Mouse (Mus musculus) layer of hippocampus, adult 18-20 months (tissue): Measurements from ENCODE around the gene Cdkl4. TPM values are rescaled to one million over a fixed set of nuclear protein-coding genes. Genes with fewer than 3 reads are reported as not detected.
A peak's percentile ranks its signal among the peaks of the same experiment; 100 is the strongest.
"Not testable (repeated sequence)": the region's sequence is repeated elsewhere in the genome, so short reads cannot be mapped to it uniquely, and the experiment has no call there.

ENCODE experiments used
- DNase-seq, 2 experiments: peaks; one replicate each; pipeline ENCODE4 v3.0.0; 2022; ENCODE audit warnings: low spot score in 2 of 2
- long read RNA-seq: library from polyadenylated mRNA; stranded (forward); transcript quantifications from one replicate; pipeline ENCODE4 v2.0.0, GENCODE M21; 2021
- total RNA-seq, 2 experiments: library from RNA; stranded (reverse); gene quantifications; 2 replicates each; pipeline ENCODE4 v1.2.3; 2021

Cdkl4 gene
- 10 to 100 TPM; 15.6 to 18.1 TPM for total RNA-seq
- long read RNA-seq, transcript Cdkl4-203 (10 exons, 3,078 nt), result minor isoform, 7 of 35 reads
- long read RNA-seq, transcript Cdkl4-202 (10 exons, 1,991 nt), result major isoform, 25 of 35 reads
- long read RNA-seq, partial matches to known transcripts, result 1 of 35 reads
- long read RNA-seq, other reads (novel, unspliced or antisense), result 2 of 35 reads

DNA sequence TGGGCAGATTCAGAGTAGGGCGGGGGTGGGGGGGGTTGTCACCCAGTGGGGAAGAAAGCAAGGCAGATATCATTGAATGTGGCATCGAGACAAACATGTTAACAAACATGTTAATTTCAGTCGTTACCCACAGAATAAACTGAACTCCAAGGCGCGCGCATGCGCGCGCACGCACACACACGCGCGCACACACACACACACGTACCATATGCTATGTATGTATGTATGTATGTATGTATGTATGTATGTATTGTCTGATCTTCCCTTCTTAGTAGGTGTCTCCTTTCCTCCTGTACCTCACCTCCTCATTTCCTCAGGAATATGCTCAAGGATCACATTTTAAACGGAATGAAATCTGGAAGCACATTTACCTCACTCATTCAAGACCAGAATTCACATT is at the start of gene Cdkl4:
TSS of gene Cdkl4 (minus strand) at position 175 of the 400 bp plus-strand sequence.
- DNase-seq, result no peak

- DNase-seq, result no peak
Observed at GRCm38 (mm10) chr17:80624979-80625378, 47.4 kb upstream of the Cdkl4 start.

DNA sequence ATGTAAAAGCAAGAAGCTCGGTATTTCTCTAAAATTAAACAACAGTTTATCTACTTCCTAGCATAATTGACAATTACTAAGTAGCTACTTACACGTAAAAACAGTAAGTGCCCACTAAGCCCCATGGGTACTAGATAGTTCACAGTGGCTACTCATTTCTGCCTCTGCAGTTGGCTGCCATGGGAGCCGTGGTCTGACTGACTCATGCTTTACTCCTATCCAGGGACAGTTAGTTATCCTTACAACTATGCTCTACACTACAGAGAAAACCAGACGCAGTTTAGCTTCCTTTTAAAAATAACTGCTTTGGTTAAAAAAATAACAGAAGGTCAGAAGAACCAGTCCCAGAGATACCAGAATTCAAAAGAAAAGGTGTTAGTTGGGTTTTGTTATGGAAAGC is 44.1 kb upstream of the Cdkl4 start:
- no peak for DNase-seq

DNA sequence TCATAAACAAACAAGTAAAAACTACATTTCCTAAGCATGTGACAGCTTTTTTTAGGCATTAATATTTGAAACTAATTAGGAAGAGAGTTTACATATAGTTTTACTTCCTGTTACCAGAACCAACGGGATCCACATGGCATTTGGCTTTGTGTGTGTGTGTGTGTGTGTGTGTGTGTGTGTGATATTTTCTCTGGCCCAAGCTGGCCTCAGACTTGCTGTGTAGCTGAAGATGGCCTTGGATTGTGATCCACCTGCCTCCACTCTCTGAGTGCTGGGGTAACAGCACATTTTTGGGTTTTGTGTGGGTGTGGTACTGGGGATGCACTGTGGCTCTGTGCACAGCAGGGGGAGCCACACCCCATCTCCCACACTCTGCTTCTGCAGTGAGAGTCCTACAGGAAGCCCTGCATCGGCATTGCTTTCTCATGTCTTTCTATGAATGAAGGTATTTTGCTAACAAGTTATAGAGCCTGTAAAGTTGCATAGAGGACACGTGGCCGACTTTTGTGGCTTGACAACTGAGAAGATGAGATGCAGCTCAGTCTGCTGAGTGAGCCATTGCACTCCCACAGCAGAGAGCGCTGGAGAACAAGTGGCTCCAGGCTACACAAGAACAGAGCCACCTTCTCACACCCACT is 43.3 kb upstream of the Cdkl4 start:
- peak; percentile 60 to 82 for DNase-seq

DNA sequence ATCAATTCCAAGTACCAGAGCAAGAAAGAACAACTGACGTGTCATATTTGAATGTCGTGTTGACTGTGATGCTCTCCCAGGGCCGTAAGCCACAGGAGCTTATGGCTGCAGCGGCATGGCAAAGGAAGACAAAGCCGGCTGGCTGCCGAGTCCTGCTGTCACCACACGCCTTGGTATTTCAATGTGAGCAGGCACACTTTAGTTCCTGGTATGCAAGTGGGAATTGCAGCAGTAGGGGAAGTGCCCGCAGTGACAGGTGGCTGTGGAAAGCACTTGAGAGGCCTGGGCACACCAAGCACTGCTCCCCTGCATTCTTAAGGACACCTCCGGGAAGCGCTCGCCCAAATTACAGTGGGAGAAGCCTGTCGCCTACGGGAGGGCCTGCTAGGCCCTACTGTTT is 41.9 kb upstream of the Cdkl4 start:
- peak in 1 of 2 experiments; percentile 63 for DNase-seq

DNA sequence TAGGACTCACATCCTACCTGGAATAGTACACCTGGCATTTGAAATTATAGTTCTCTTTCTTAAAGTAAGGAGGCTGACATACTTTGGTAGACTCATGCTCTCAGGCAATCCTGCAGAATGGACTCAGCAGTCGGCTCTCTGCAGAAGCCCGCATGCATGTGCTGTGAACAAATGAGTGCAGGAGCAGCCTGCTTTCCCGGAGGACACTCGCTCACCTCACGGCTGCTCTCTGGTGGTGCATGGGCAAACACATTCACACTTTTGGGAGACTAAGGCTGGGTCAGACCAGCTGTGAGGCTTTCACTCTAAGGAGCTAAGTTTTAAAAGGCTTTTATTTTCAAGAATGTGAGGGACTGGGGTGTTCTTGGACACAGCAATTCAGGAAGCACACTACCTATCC is 41.3 kb upstream of the Cdkl4 start:
- DNase-seq, result no peak

- DNase-seq, result no peak
Observed at GRCm38 (mm10) chr17:80603806-80604205, 26.2 kb upstream of the Cdkl4 start.

DNA sequence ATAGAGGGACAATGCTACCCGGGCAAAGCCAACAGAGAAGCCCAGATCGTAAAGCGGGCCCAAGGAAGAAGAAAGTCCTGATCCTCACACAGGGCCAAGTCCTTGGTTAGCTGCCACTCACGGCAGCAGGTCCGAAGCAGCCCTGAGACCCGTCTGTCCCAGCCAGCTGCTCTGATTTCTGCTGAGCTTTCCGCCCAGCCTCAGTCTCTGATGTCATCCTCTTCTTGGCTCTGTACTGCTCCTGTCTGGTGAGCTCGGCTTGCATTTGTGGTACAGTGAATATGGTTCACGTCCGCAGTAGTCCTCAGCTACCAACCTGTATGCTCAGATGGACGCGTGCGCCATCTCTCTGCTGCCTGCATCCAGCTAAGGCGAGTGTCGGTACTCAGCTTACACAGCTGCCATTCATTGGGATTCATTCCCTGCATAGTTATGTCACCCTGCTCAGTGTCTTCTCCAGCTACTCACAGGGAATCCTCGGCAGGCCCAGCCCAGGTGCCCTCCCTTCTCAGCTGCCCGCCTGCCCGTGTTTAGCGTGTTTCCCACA is 25.5 kb upstream of the Cdkl4 start:
- DNase-seq, result no peak

GRCm38 (mm10) chr17:80601371-80601770 is 23.8 kb upstream of the Cdkl4 start:
- peak in 1 of 2 experiments; percentile 67 for DNase-seq

DNA sequence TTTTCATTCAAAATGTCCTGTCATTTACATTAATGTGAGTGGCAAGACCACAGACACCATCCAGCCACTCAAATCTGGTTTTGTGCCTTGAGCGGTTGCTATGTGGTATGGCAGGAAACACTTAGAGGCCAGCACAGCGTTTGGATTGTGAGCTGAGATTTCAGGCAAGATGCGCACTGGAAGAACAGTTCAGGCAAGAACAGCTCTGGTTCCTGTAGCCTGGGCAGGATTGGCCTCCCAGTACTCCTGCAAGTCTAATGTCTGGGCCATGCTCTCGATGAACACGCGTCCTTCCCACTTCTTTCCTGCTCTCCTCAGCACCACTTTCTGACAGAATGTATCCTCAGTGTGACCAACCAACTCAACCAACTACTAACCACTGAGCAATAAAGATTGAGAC is 5.4 kb upstream of the Cdkl4 start:
- DNase-seq, result no peak

GRCm38 (mm10) chr17:80579901-80580300 is 2.3 kb upstream of the Cdkl4 start:
- no peak for DNase-seq

GRCm38 (mm10) chr17:80579089-80579488 is 1.5 kb upstream of the Cdkl4 start:
- no peak for DNase-seq

DNA sequence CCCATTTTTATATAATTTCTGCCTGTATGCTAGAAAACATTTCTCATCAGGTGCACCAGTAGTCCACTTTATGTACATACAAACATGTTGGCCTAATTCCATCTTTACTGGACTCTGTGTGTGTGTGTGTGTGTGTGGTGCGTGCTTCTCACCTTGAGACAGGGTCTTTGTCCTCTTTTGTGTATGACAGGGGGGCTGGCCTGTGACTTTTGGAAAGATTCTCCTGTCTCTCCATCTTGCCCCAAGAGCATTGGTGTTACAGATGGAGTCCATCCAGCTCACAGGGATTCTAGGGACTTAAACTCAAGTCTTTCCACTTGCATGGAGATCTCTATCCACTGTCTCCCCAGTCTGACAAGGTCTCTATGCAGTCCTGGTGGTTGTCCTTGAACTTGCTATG is 428 bp upstream of the Cdkl4 start:
- no peak for DNase-seq

GRCm38 (mm10) chr17:80577214-80577613 is 399 bp downstream of the Cdkl4 start:
- DNase-seq, result peak; percentile 73 to 83

DNA sequence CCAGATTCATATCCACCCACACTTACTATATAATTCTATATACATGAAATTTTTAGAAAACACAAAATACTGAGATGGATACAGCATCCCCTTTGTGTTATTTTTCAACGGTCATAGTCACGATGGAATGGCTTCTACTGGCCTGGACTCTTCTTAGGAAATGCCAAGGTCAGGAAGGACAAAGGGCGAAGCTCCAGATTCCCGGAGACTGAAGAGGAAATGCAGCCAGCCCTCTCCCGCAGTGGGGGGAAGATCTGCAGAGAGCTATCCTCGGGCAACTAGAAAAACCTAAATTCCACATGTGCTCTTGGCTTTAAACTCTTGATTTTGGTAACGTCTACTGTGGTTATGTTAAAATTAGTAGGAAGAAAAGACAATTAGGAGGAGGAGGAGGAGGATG is 2.6 kb downstream of the Cdkl4 start:
- no peak for DNase-seq

- DNase-seq, result no peak
Observed at GRCm38 (mm10) chr17:80574471-80574965, 3.1 kb downstream of the Cdkl4 start.

- DNase-seq, result no peak
Observed at GRCm38 (mm10) chr17:80572187-80572935, 5.3 kb downstream of the Cdkl4 start.

- no peak for DNase-seq
Observed at GRCm38 (mm10) chr17:80571460-80571859, 6.2 kb downstream of the Cdkl4 start.

- DNase-seq, result not testable (repeated sequence)
Observed at GRCm38 (mm10) chr17:80569718-80570117, 7.9 kb downstream of the Cdkl4 start.

DNA sequence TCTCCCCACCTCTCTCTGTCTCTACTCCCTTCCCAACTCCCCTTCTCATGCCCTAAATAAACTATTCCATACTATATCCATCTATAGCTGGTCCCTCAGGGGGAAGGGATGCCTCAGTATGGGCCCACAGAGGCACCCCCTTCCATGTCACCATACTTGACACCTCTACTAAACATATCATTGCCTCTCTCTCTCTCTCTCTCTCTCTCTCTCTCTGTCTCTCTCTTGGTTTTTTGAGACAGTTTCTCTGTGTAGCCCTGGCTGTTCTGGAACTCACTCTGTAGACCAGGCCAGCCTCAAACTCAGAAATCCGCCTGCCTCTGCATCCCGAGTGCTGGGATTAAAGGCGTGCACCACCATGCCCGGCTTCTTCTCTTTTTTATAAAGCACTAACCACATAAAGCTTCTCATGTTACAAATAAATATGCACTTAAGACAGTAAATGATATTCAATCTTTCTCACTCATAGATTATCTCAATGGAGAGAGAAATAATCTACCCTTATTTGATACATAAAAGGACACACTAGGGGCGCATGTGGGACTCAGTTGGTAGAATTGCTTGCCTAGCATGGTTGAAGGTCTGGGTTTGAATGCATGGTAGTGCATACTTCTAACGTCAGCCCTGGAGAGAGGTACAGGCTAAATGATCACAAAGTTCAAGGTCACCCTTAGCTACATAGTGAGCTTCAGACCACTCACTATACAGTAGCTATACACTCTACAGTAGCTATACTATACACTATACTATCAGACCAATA is 8.6 kb downstream of the Cdkl4 start:
- no peak for DNase-seq

DNA sequence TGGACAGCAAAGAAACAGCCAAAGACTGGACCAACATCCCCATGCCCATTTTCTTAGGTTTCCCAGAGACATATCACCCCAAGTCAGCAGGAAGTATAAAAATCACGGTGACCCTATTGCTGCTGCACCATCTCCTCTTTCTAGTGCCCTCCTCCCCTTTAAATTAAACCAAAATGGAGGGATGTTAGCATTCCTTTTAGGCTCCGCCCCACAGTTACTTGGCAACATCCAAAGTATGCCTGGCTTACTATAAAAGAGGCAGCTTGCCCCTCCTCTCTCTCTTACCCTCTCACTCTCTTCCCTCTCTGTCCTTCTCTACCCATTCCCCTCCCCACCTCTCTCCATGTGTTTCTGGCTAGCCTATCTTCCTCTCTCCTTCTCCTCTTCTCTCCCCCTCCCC is 9.2 kb downstream of the Cdkl4 start:
- no peak for DNase-seq
